Mouse (Mus musculus) forebrain, embryonic 11.5 days (tissue): ENCODE measurements around the gene Hdgf. TPM values are rescaled to one million over a fixed set of nuclear protein-coding genes. Genes with fewer than 3 reads are reported as not detected.

Experiments
- ATAC-seq: fragments of 200-750 bp; cut with Nextera tagmentation; replicated peaks from 2 replicates; pipeline ENCODE4 v1.8.0; 2017; ENCODE audit warnings: moderate TSS enrichment; ENCODE audit not compliant: low FRiP score
- DNase-seq: peaks from one replicate; pipeline ENCODE4 v3.0.0-alpha.2; 2017; ENCODE audit warnings: low spot score
- H3K27ac ChIP-seq: fragments of 300-500 bp; sonication (generic); 2 replicates; pipeline ENCODE4 v1.5.1; 2014; ENCODE audit warnings: low read depth, low read length
- H3K27me3 ChIP-seq: fragments of 300-500 bp; sonication (generic); 2 replicates; pipeline ENCODE4 v1.6.1; 2014; ENCODE audit warnings: mild to moderate bottlenecking, low read length, mixed read lengths; ENCODE audit not compliant: control insufficient read depth, insufficient read depth
- H3K36me3 ChIP-seq: fragments of 300-500 bp; sonication (generic); 2 replicates; pipeline ENCODE4 v1.6.1; 2014; ENCODE audit warnings: mild to moderate bottlenecking, low read length, moderate library complexity, mixed read lengths; ENCODE audit not compliant: control insufficient read depth, insufficient read depth
- H3K4me1 ChIP-seq: fragments of 300-500 bp; sonication (generic); replicated peaks from 2 replicates; pipeline ENCODE4 v1.6.1; 2014; ENCODE audit warnings: low read length, mixed read lengths; ENCODE audit not compliant: control insufficient read depth, insufficient read depth
- H3K4me2 ChIP-seq: fragments of 300-500 bp; sonication (generic); 2 replicates; pipeline ENCODE4 v1.6.1; 2014; ENCODE audit warnings: low read depth, mild to moderate bottlenecking, low read length, moderate library complexity, mixed read lengths; ENCODE audit not compliant: severe bottlenecking
- H3K4me3 ChIP-seq: fragments of 300-500 bp; sonication (generic); 2 replicates; pipeline ENCODE4 v1.5.1; 2014; ENCODE audit warnings: low read depth, low read length
- H3K9ac ChIP-seq: fragments of 300-500 bp; sonication (generic); 2 replicates; pipeline ENCODE4 v1.6.1; 2014; ENCODE audit warnings: low read length
- H3K9me3 ChIP-seq: fragments of 300-500 bp; sonication (generic); 2 replicates; pipeline ENCODE4 v1.6.1; 2016; ENCODE audit warnings: low read length, mixed read lengths; ENCODE audit not compliant: control insufficient read depth
- WGBS: fragments of 180-500 bp; shearing (Covaris S2); extraction: QIAGEN DNeasy Blood & Tissue Kit; methylation state at CpG from one replicate; pipeline ENCODE4 v1.1.7; 2014; 5-methylcytosine and 5-hydroxymethylcytosine counted together
- polyA plus RNA-seq: library from polyadenylated mRNA; unstranded; fragments of >200 nt; fragmentation: Nextera tagmentation; extraction: Ambion mirVana; gene quantifications from 2 replicates; pipeline ENCODE4 v1.2.1, GENCODE M21; 2014

Hdgf gene
- polyA plus RNA-seq, 1 experiment from 2014 or later: 325 TPM

DNA sequence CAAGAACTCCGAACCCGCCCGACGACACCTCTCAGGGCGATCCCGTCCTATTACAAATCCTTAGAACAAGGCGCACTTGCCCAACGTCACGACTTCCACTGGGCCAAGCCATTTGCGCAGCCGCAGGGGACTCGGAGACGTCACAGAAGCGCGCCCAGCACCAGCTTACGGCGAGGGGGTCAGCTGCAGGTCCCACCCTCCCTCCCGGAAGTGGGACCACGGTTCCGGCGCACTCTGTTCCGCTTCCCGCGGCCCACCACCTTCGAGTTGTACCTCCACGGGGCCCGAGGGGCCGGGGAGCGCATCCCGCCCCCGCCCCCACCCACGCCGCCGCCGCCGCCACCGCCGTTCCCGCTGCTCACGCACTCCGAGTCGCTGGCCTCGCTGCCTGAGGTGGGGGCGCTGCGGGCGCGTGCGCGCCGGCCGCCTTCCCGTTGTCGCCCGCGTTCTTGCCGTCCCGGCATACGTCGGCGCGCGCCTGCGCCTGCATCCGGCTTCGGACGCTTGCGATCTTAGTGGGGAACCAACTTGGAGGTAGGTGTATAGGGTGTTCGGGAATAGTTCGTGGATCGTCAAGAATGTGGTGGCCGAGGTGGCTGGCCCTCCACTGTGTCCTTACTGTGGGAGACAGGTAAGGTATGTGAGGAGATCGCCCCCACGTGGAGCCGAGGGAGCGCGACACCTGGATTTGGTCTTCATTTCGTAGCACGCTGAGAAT is 24.1 kb downstream of the Hdgf start, which contains the start of the genes Isg20l2 and Rrnad1:
Gene Isg20l2, plus strand, starts transcription at position 237 of the 718 bp plus-strand sequence.
Gene Rrnad1, minus strand, starts transcription at position 640 of the 718 bp plus-strand sequence.
- under 1% methylated on average over 75 of the region's 78 CpGs for WGBS
- no peaks in the 10 kb centered on the region for H3K27me3 ChIP-seq
- ATAC-seq: peak; percentile 96
- H3K36me3 ChIP-seq: peaks cover 16% of the 10 kb centered on the region
- H3K4me3 ChIP-seq: peak within 1 kb of the TSS; percentile 93
- peaks cover 10% of the 10 kb centered on the region for H3K4me1 ChIP-seq
- DNase-seq: peak; percentile 98
- H3K9ac ChIP-seq: peak within 1 kb of the TSS; percentile 92
- peak within 1 kb of the TSS; percentile 75 for H3K27ac ChIP-seq
- no peaks in the 10 kb centered on the region for H3K9me3 ChIP-seq
- H3K4me2 ChIP-seq: peak within 1 kb of the TSS; percentile 68

DNA sequence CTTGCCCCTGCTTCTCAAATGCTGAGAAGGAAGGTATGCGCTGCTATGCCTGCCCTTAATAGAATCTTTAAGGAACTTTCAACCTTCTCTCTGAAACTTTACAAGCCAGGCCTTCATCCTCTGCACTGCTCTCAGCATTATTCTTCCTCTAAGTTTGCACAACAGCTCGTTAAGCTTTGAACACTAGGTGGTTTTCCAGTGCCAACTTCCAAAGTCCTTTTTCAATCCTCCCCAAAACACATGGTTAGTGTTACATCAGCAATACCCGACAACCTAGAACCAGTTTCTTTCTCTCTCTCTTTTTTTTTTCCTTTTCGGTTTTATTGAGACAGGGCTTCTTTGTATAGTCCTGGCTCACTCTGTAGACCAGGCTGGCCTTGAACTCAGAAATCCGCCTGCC is 27.9 kb downstream of the Hdgf start:
- ATAC-seq: no peak
- Histone ChIP-seq H3K36me3 (peaks cover 15% of the 10 kb centered on the region; the same call in 1 of the 2 replicates), H3K27ac (no peak overlapping the region), H3K9me3 (no peaks in the 10 kb centered on the region), H3K9ac (no peak overlapping the region), H3K4me1 (peaks cover 14% of the 10 kb centered on the region), H3K4me3 (no peak overlapping the region), H3K4me2 (no peak overlapping the region), H3K27me3 (no peaks in the 10 kb centered on the region)
- WGBS: 86% methylated on average over 5 of the region's 5 CpGs
- no peak for DNase-seq

DNA sequence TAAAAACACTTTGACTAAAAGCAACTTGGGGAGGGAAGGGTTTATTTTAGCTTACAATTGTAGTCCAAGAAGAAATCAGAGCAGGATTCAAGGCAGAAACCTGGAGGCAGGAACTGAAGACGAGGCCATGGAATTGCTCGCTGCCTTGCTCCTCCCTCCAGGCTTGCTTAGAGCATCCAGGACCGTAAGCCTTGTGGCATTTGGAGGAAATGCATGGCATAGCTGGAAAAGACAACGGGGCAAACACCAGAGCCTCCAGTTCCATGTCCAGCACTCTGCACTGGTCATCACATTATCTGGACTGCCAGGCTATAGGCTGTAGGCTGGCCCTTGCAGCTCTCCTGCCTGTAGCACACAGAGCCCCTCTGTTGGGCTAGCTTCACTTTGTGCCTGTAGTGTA is 28.4 kb downstream of the Hdgf start:
- 73% methylated on average over 4 of the region's 4 CpGs for WGBS
- H3K9me3 ChIP-seq: no peaks in the 10 kb centered on the region
- DNase-seq (no peak), ATAC-seq (no peak)
- no peak overlapping the region for H3K9ac ChIP-seq
- no peak overlapping the region for H3K4me3 ChIP-seq
- no peak overlapping the region for H3K4me2 ChIP-seq
- H3K27me3 ChIP-seq: no peaks in the 10 kb centered on the region
- H3K4me1 ChIP-seq: peaks cover 11% of the 10 kb centered on the region; the same call in 1 of the 2 replicates
- H3K36me3 ChIP-seq: peaks cover 15% of the 10 kb centered on the region; the same call in 1 of the 2 replicates
- H3K27ac ChIP-seq: no peak overlapping the region

DNA sequence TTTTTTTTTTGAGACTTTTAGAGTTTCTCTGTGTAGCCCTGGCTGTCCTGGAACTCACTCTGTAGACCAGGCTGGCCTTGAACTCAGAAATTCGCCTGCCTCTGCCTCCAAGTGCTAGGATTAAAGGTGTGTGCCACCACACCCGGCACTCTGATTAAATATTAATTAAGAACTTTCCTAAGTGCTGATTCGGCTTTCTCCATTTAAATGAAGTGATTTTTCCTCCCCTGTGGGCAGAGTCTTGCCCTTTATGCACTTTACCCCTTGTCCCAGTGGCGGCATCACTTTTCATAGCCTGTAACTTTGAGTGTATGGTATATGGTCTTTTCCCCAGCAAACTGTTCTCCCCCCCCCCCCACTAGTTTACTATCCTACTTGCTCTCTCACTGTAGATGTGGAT is 29.1 kb downstream of the Hdgf start:
- peaks cover 15% of the 10 kb centered on the region; the same call in 1 of the 2 replicates for H3K36me3 ChIP-seq
- ATAC-seq (no peak; the same call in 1 of the 2 replicates), DNase-seq (no peak)
- H3K9me3 ChIP-seq: no peaks in the 10 kb centered on the region
- H3K27me3 ChIP-seq: no peaks in the 10 kb centered on the region
- H3K4me3 ChIP-seq: no peak overlapping the region
- WGBS: 82% methylated on average over 4 of the region's 4 CpGs
- H3K27ac ChIP-seq: no peak overlapping the region
- H3K4me2 ChIP-seq: no peak overlapping the region
- peaks cover 11% of the 10 kb centered on the region; the same call in 1 of the 2 replicates for H3K4me1 ChIP-seq
- no peak overlapping the region for H3K9ac ChIP-seq

DNA sequence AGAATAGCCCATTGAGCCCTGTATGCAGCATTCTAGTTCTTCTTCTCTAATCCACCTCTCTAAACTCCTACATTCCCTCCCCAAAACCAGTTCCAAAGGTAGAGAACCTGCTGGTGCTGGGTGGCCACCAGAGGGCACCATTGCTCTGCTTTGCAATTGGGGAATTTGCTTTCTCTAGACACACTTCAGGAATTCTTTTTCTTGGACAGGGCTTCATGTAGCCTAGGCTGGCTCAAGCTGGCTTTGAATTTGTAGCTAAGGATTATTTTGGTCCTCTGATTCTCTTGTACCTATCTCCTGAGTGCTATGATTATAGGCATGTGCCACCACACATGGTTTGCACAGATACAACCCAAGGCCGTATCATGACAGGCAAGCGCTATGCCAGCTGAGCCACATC is 29.7 kb downstream of the Hdgf start:
- Histone ChIP-seq H3K4me2 (no peak overlapping the region), H3K27ac (no peak overlapping the region), H3K4me1 (peaks cover 10% of the 10 kb centered on the region; the same call in 1 of the 2 replicates), H3K4me3 (no peak overlapping the region), H3K9me3 (no peaks in the 10 kb centered on the region), H3K36me3 (peaks cover 17% of the 10 kb centered on the region; the same call in 1 of the 2 replicates), H3K27me3 (no peaks in the 10 kb centered on the region), H3K9ac (peak overlapping the region; percentile 23; the same call in 1 of the 2 replicates)
- 94% methylated on average over 2 of the region's 2 CpGs for WGBS
- peak; percentile 92 for DNase-seq
- no peak; the same call in 1 of the 2 replicates for ATAC-seq

DNA sequence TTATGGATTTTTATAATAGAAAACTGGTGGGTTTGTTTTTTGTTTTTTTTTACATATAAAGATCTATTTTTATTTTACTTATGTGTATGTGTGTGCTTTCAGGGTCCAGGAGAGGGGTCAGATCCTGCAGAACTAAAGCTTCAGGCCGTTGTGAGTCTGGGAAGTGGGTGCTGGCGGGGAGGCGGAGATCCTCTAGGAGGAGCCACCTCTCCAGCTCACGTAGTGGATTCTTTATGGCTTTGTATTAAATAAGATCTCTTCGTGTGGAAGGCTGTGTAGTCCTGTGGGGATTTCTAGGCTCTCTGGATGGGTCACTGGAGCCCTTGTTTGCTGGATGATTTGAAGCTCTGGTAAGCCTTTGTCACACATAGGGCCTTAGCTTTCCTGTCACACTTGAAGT is 34.5 kb downstream of the Hdgf start:
- no peak for DNase-seq

DNA sequence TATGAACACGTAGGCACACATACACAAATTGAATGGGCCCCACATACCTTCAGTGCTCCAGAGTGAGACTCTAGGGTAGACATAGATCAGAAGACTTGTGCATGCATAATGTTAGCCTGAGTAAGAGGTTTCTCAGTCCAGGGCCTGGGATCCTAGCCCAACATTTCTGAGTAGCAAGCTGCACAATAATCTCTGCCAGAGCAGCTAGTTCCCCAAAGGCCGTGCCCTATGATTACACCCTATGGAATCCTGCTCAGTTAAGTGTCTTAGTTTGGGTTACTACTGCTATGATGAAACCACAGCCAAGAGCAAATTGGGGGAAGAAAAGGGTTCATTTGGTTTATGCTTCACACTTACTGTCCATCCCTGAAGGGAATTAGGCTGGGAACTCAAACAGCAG is 36.4 kb downstream of the Hdgf start:
- Histone ChIP-seq H3K27ac (no peak overlapping the region), H3K9ac (no peak overlapping the region), H3K4me1 (peaks cover 26% of the 10 kb centered on the region), H3K27me3 (no peaks in the 10 kb centered on the region), H3K4me2 (no peak overlapping the region), H3K9me3 (no peaks in the 10 kb centered on the region), H3K36me3 (peaks cover 10% of the 10 kb centered on the region; the same call in 1 of the 2 replicates), H3K4me3 (no peak overlapping the region)
- DNase-seq (no peak), ATAC-seq (no peak)
- 96% methylated on average over 2 of the region's 2 CpGs for WGBS

More for the DNA sequence above, 34.5 kb downstream of the Hdgf start:
- Histone ChIP-seq H3K27me3 (no peaks in the 10 kb centered on the region), H3K9ac (no peak overlapping the region), H3K4me1 (peaks cover 12% of the 10 kb centered on the region), H3K4me2 (no peak overlapping the region), H3K9me3 (no peaks in the 10 kb centered on the region), H3K4me3 (no peak overlapping the region), H3K36me3 (peaks cover 10% of the 10 kb centered on the region; the same call in 1 of the 2 replicates), H3K27ac (no peak overlapping the region)
- 65% methylated on average over 5 of the region's 5 CpGs for WGBS
- no peak for ATAC-seq

DNA sequence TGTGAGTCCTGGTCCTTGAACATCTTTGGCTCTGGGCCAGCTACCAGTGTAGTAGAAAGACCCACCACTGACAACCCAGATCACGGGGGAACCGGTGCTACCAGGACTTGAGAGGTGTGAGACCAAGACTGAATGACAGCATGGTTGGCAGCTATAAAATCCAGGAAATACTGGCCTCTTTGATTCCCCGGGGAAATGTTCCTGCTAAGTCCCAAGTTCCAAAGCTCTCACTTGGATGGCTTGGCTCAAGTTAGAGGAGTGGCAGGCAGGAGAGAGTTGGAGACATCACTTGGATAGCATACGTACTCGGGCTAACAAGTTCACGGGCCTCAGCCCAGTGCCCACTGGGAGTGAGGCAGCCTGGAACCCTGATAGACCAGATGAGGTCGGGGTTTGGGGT is 37.5 kb downstream of the Hdgf start:
- peaks cover 10% of the 10 kb centered on the region; the same call in 1 of the 2 replicates for H3K36me3 ChIP-seq
- 82% methylated on average over 7 of the region's 7 CpGs for WGBS

More for the DNA sequence above, 37.5 kb downstream of the Hdgf start:
- Histone ChIP-seq H3K4me3 (no peak overlapping the region), H3K4me1 (peaks cover 35% of the 10 kb centered on the region), H3K27ac (no peak overlapping the region), H3K4me2 (no peak overlapping the region), H3K9ac (no peak overlapping the region), H3K27me3 (no peaks in the 10 kb centered on the region), H3K9me3 (no peaks in the 10 kb centered on the region)
- ATAC-seq (no peak), DNase-seq (no peak)
